Mouse (Mus musculus) neural tube, embryonic 14.5 days (tissue): ENCODE data around the gene Apol7e. TPM values are rescaled to one million over a fixed set of nuclear protein-coding genes. Genes with fewer than 3 reads are reported as not detected.
"Not testable (repeated sequence)": the region's sequence is repeated elsewhere in the genome, so short reads cannot be mapped to it uniquely, and the experiment has no call there.

Source experiments
- ATAC-seq: fragments of 200-750 bp; cut with Nextera tagmentation; 2 replicates; pipeline ENCODE4 v1.8.0; 2017; ENCODE audit warnings: low read depth, mild to moderate bottlenecking, moderate TSS enrichment, moderate library complexity
- H3K27ac ChIP-seq: fragments of 300-500 bp; sonication (generic); 2 replicates; pipeline ENCODE4 v1.5.1; 2014; ENCODE audit warnings: low read depth, mild to moderate bottlenecking, control low read depth, low read length, moderate library complexity, mixed read lengths
- H3K27me3 ChIP-seq: fragments of 300-500 bp; sonication (generic); 2 replicates; pipeline ENCODE4 v1.6.1; 2014; ENCODE audit warnings: low read length; ENCODE audit not compliant: control insufficient read depth, insufficient read depth
- H3K36me3 ChIP-seq: fragments of 300-500 bp; sonication (generic); 2 replicates; pipeline ENCODE4 v1.6.1; 2014; ENCODE audit warnings: low read length, mixed read lengths; ENCODE audit not compliant: control insufficient read depth, insufficient read depth
- H3K4me1 ChIP-seq: fragments of 300-500 bp; sonication (generic); 2 replicates; pipeline ENCODE4 v1.6.1; 2014; ENCODE audit warnings: low read length; ENCODE audit not compliant: control insufficient read depth, insufficient read depth
- H3K4me2 ChIP-seq: fragments of 300-500 bp; sonication (generic); 2 replicates; pipeline ENCODE4 v1.6.1; 2014; ENCODE audit warnings: mild to moderate bottlenecking, low read depth, low read length, control low read depth
- H3K4me3 ChIP-seq: fragments of 300-500 bp; sonication (generic); 2 replicates; pipeline ENCODE4 v1.5.1; 2014; ENCODE audit warnings: low read depth, low read length, control low read depth, mixed read lengths
- H3K9ac ChIP-seq: fragments of 300-500 bp; sonication (generic); replicated peaks from 2 replicates; pipeline ENCODE4 v1.6.1; 2014; ENCODE audit warnings: low read depth, mild to moderate bottlenecking, control low read depth, low read length, mixed read lengths
- H3K9me3 ChIP-seq: fragments of 300-500 bp; sonication (generic); 2 replicates; pipeline ENCODE4 v1.6.1; 2016; ENCODE audit warnings: low read length; ENCODE audit not compliant: control insufficient read depth
- WGBS: fragments of 180-500 bp; shearing (Covaris S2); extraction: QIAGEN DNeasy Blood & Tissue Kit; methylation state at CpG from one replicate; pipeline ENCODE4 v1.1.7; 2014; 5-methylcytosine and 5-hydroxymethylcytosine counted together
- polyA plus RNA-seq: library from polyadenylated mRNA; unstranded; fragments of >200 nt; fragmentation: Nextera tagmentation; extraction: Ambion mirVana; gene quantifications from 2 replicates; pipeline ENCODE4 v1.2.1, GENCODE M21; 2014

The Apol7e gene
- polyA plus RNA-seq, 1 experiment from 2014 or later: not detected

- H3K36me3 ChIP-seq, H3K9ac ChIP-seq, H3K9me3 ChIP-seq, H3K4me1 ChIP-seq, H3K4me3 ChIP-seq, H3K4me2 ChIP-seq, H3K27ac ChIP-seq, ATAC-seq, H3K27me3 ChIP-seq: not testable (repeated sequence)
- 69% methylated on average over 10 of the region's 10 CpGs for WGBS
These were observed 34.2 kb downstream of the Apol7e start for GRCm38 (mm10) chr15:77732851-77733250.

- not testable (repeated sequence) for H3K27me3 ChIP-seq, H3K9ac ChIP-seq, H3K36me3 ChIP-seq, H3K4me2 ChIP-seq, H3K4me3 ChIP-seq, H3K4me1 ChIP-seq, H3K9me3 ChIP-seq, ATAC-seq, H3K27ac ChIP-seq
- WGBS: 76% methylated on average over 8 of the region's 8 CpGs
These were observed 34.7 kb downstream of the Apol7e start for GRCm38 (mm10) chr15:77733380-77733779.

GRCm38 (mm10) chr15:77733903-77734302 is 35.2 kb downstream of the Apol7e start:
- not testable (repeated sequence) for H3K9me3 ChIP-seq, H3K36me3 ChIP-seq, H3K4me2 ChIP-seq, ATAC-seq, H3K4me3 ChIP-seq, H3K27ac ChIP-seq, H3K4me1 ChIP-seq, H3K27me3 ChIP-seq, H3K9ac ChIP-seq
- whole genome bisulfite sequencing: 70% methylated on average over 4 of the region's 4 CpGs

GRCm38 (mm10) chr15:77740511-77741297 is 42.0 kb downstream of the Apol7e start:
- Histone ChIP-seq H3K4me2 (no peak overlapping the region), H3K36me3 (no peaks in the 10 kb centered on the region), H3K4me3 (no peak overlapping the region), H3K9ac (no peak overlapping the region), H3K4me1 (no peaks in the 10 kb centered on the region), H3K27ac (no peak overlapping the region), H3K9me3 (no peaks in the 10 kb centered on the region), H3K27me3 (no peaks in the 10 kb centered on the region)
- 83% methylated on average over 9 of the region's 9 CpGs for WGBS
- no peak for ATAC-seq

GRCm38 (mm10) chr15:77741556-77741955 is 42.9 kb downstream of the Apol7e start:
- H3K4me2 ChIP-seq, H3K27me3 ChIP-seq, H3K9ac ChIP-seq, H3K36me3 ChIP-seq, H3K4me3 ChIP-seq, H3K4me1 ChIP-seq, H3K27ac ChIP-seq, H3K9me3 ChIP-seq, ATAC-seq: not testable (repeated sequence)
- WGBS: 88% methylated on average over 6 of the region's 6 CpGs

DNA sequence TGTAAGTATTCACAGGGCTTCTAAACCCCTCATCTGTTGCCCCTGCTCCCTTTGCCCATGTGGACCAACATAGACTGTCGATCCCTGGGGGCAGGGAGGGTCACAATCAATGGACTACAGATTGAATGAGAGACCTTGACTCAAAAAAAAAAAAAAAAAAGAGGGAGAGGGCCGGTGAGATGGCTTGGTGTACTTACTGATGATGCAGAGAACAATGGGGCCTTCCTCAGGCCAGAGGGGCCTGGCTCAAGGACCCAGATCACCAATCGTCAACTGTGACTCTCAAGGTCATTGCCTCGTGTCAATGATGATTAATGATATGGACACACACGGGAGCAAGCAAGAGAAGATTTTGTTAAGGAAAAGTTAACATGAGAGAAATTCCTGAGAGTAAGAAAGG is 46.0 kb downstream of the Apol7e start:
- 31% methylated on average over 5 of the region's 5 CpGs for WGBS
- H3K4me2 ChIP-seq: no peak overlapping the region
- no peak for ATAC-seq
- H3K9me3 ChIP-seq: no peaks in the 10 kb centered on the region
- no peak overlapping the region for H3K9ac ChIP-seq
- H3K36me3 ChIP-seq: no peaks in the 10 kb centered on the region
- no peak overlapping the region for H3K4me3 ChIP-seq
- no peaks in the 10 kb centered on the region for H3K27me3 ChIP-seq
- H3K27ac ChIP-seq: no peak overlapping the region
- H3K4me1 ChIP-seq: no peaks in the 10 kb centered on the region

GRCm38 (mm10) chr15:77745081-77745480 is 46.4 kb downstream of the Apol7e start:
- no peak overlapping the region for H3K9ac ChIP-seq
- H3K27me3 ChIP-seq: no peaks in the 10 kb centered on the region
- H3K4me2 ChIP-seq: no peak overlapping the region
- no peak overlapping the region for H3K4me3 ChIP-seq
- H3K9me3 ChIP-seq: no peaks in the 10 kb centered on the region
- H3K27ac ChIP-seq: no peak overlapping the region
- no peaks in the 10 kb centered on the region for H3K36me3 ChIP-seq
- no peak for ATAC-seq
- no peaks in the 10 kb centered on the region for H3K4me1 ChIP-seq

DNA sequence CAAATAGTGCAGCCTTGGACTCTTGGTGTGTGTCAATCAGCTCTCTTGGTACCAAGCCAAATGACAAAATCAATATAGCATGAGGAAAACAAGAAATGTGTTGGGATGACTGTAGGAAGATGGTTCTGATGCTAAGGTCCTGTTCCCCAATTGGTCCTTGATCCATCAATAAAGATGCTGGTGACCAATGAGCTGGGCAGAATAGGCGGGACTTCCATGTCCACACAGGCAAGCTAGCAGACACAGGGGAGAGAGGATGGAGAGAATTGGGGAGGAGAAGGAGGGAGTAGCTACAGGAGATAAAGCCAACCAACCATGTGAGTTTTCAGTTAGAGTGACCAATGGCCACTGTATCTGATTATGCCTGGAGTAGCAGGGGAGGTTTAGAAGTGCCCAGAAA is 47.7 kb downstream of the Apol7e start:
- no peak overlapping the region for H3K4me2 ChIP-seq
- H3K27ac ChIP-seq: no peak overlapping the region
- H3K27me3 ChIP-seq: no peaks in the 10 kb centered on the region
- 93% methylated on average over 1 of the region's 1 CpGs for WGBS
- no peak for ATAC-seq
- no peak overlapping the region for H3K9ac ChIP-seq
- H3K4me3 ChIP-seq: no peak overlapping the region
- no peaks in the 10 kb centered on the region for H3K9me3 ChIP-seq
- H3K4me1 ChIP-seq: no peaks in the 10 kb centered on the region
- no peaks in the 10 kb centered on the region for H3K36me3 ChIP-seq

- no peak for ATAC-seq
- Histone ChIP-seq H3K9me3 (no peaks in the 10 kb centered on the region), H3K4me2 (no peak overlapping the region), H3K4me3 (no peak overlapping the region), H3K27me3 (no peaks in the 10 kb centered on the region), H3K9ac (no peak overlapping the region), H3K27ac (no peak overlapping the region), H3K36me3 (no peaks in the 10 kb centered on the region), H3K4me1 (no peaks in the 10 kb centered on the region)
- WGBS: 83% methylated on average over 3 of the region's 3 CpGs
These were observed 49.8 kb downstream of the Apol7e start for GRCm38 (mm10) chr15:77748414-77748813.
